Mouse (Mus musculus): Measurements from ENCODE around the gene Runx2.
A peak's percentile ranks its signal among the peaks of the same experiment; 100 is the strongest.

The Runx2 gene

GRCm38 (mm10) chr17:44714116-44714515 is 100.5 kb downstream of the Runx2 start:
- DNase-seq (ENCODE audit: low spot score in 2 of 2): no peak

- no peak for DNase-seq (ENCODE audit: low spot score in 2 of 2)
These were observed 101.2 kb downstream of the Runx2 start for GRCm38 (mm10) chr17:44713404-44713803.

GRCm38 (mm10) chr17:44709516-44710252 is 104.9 kb downstream of the Runx2 start:
- peak; percentile 54 to 64 for DNase-seq (ENCODE audit: low spot score in 2 of 2)

- DNase-seq (ENCODE audit: low spot score in 2 of 2): no peak
These were observed 106.6 kb downstream of the Runx2 start for GRCm38 (mm10) chr17:44707956-44708355.

- DNase-seq (ENCODE audit: low spot score in 2 of 2): no peak
These were observed 108.1 kb downstream of the Runx2 start for GRCm38 (mm10) chr17:44706531-44706930.

- DNase-seq (ENCODE audit: low spot score in 2 of 2): peak in 1 of 2 experiments; percentile 22
These were observed 111.9 kb downstream of the Runx2 start for GRCm38 (mm10) chr17:44702506-44703298.

GRCm38 (mm10) chr17:44701531-44701930 is 113.1 kb downstream of the Runx2 start:
- DNase-seq (ENCODE audit: low spot score in 2 of 2): no peak

GRCm38 (mm10) chr17:44700326-44700725 is 114.3 kb downstream of the Runx2 start:
- DNase-seq (ENCODE audit: low spot score in 2 of 2): no peak

GRCm38 (mm10) chr17:44697053-44697452 is 117.5 kb downstream of the Runx2 start:
- DNase-seq (ENCODE audit: low spot score in 2 of 2): no peak

GRCm38 (mm10) chr17:44693552-44693951 is 121.0 kb downstream of the Runx2 start:
- DNase-seq (ENCODE audit: low spot score in 2 of 2): no peak

GRCm38 (mm10) chr17:44691517-44691916 is 123.1 kb downstream of the Runx2 start:
- DNase-seq (ENCODE audit: low spot score in 2 of 2): no peak

GRCm38 (mm10) chr17:44690410-44691035 is 124.1 kb downstream of the Runx2 start:
- DNase-seq (ENCODE audit: low spot score in 2 of 2): no peak

- DNase-seq (ENCODE audit: low spot score in 2 of 2): no peak
These were observed 126.3 kb downstream of the Runx2 start for GRCm38 (mm10) chr17:44688306-44688705.

- peak; percentile 50 to 62 for DNase-seq (ENCODE audit: low spot score in 2 of 2)
These were observed 129.1 kb downstream of the Runx2 start for GRCm38 (mm10) chr17:44685514-44685913.

- DNase-seq (ENCODE audit: low spot score in 2 of 2): no peak
These were observed 131.6 kb downstream of the Runx2 start for GRCm38 (mm10) chr17:44683026-44683425.

GRCm38 (mm10) chr17:44677782-44678181 is 136.8 kb downstream of the Runx2 start:
- DNase-seq (ENCODE audit: low spot score in 2 of 2): no peak

- DNase-seq (ENCODE audit: low spot score in 2 of 2): no peak
These were observed 141.8 kb downstream of the Runx2 start for GRCm38 (mm10) chr17:44672806-44673205.

GRCm38 (mm10) chr17:44671946-44672692 is 142.5 kb downstream of the Runx2 start:
- peak; percentile 66 to 69 for DNase-seq (ENCODE audit: low spot score in 2 of 2)

GRCm38 (mm10) chr17:44669985-44670384 is 144.6 kb downstream of the Runx2 start:
- no peak for DNase-seq (ENCODE audit: low spot score in 2 of 2)

- DNase-seq (ENCODE audit: low spot score in 2 of 2): no peak
These were observed 147.3 kb downstream of the Runx2 start for GRCm38 (mm10) chr17:44667346-44667745.

- no peak for DNase-seq (ENCODE audit: low spot score in 2 of 2)
These were observed 150.7 kb downstream of the Runx2 start for GRCm38 (mm10) chr17:44663872-44664271.

GRCm38 (mm10) chr17:44663208-44663607 is 151.4 kb downstream of the Runx2 start:
- no peak for DNase-seq (ENCODE audit: low spot score in 2 of 2)
